Mouse (Mus musculus) lung, embryonic 15.5 days (tissue): ENCODE measurements around the gene Pold1. TPM values are rescaled to one million over a fixed set of nuclear protein-coding genes. Genes with fewer than 3 reads are reported as not detected.
A peak's percentile ranks its signal among the peaks of the same experiment; 100 is the strongest.

ENCODE experiments used
- ATAC-seq: fragments of 200-750 bp; cut with Nextera tagmentation; 2 replicates; pipeline ENCODE4 v1.8.0; 2017; ENCODE audit warnings: moderate number of reproducible peaks, borderline replicate concordance; ENCODE audit not compliant: low FRiP score, low TSS enrichment; ENCODE audit errors: extremely low read depth
- H3K27ac ChIP-seq: fragments of 300-500 bp; sonication (generic); 2 replicates; pipeline ENCODE4 v1.5.1; 2015; ENCODE audit warnings: moderate library complexity, mild to moderate bottlenecking, inconsistent platforms
- H3K27me3 ChIP-seq: fragments of 300-500 bp; sonication (generic); 2 replicates; pipeline ENCODE4 v1.6.1; 2015; ENCODE audit warnings: inconsistent platforms
- H3K36me3 ChIP-seq: fragments of 300-500 bp; sonication (generic); 2 replicates; pipeline ENCODE4 v1.6.1; 2015; ENCODE audit warnings: inconsistent platforms
- H3K4me1 ChIP-seq: fragments of 300-500 bp; sonication (generic); 2 replicates; pipeline ENCODE4 v1.6.1; 2015; ENCODE audit warnings: inconsistent platforms
- H3K4me2 ChIP-seq: fragments of 300-500 bp; sonication (generic); 2 replicates; pipeline ENCODE4 v1.6.1; 2015; ENCODE audit warnings: inconsistent platforms, mild to moderate bottlenecking, moderate library complexity
- H3K4me3 ChIP-seq: fragments of 300-500 bp; sonication (generic); 2 replicates; pipeline ENCODE4 v1.5.1; 2015; ENCODE audit warnings: mild to moderate bottlenecking, inconsistent platforms
- H3K9ac ChIP-seq: fragments of 300-500 bp; sonication (generic); 2 replicates; pipeline ENCODE4 v1.6.1; 2015; ENCODE audit warnings: inconsistent platforms
- H3K9me3 ChIP-seq: fragments of 300-500 bp; sonication (generic); 2 replicates; pipeline ENCODE4 v1.6.1; 2016; ENCODE audit warnings: inconsistent platforms
- WGBS: fragments of 180-500 bp; shearing (Covaris S2); methylation state at CpG from one replicate; pipeline ENCODE4 v1.1.7; 2015; 5-methylcytosine and 5-hydroxymethylcytosine counted together
- polyA plus RNA-seq: library from polyadenylated mRNA; unstranded; fragments of >200 nt; fragmentation: Nextera tagmentation; extraction: Ambion mirVana; gene quantifications from 2 replicates; pipeline ENCODE4 v1.2.1, GENCODE M21; 2015

The Pold1 gene
- polyA plus RNA-seq, 1 experiment from 2014 or later, result 112 TPM

- Histone ChIP-seq H3K9me3 (no peaks in the 10 kb centered on the region), H3K4me3 (no peak overlapping the region), H3K4me1 (no peaks in the 10 kb centered on the region), H3K27ac (no peak overlapping the region), H3K4me2 (no peak overlapping the region), H3K9ac (no peak overlapping the region), H3K36me3 (no peaks in the 10 kb centered on the region), H3K27me3 (no peaks in the 10 kb centered on the region)
- no peak for ATAC-seq
- 36% methylated on average over 5 of the region's 5 CpGs for WGBS
These were observed 27.7 kb upstream of the Pold1 start for GRCm38 (mm10) chr7:44576333-44576844.

GRCm38 (mm10) chr7:44572956-44573484 is 24.4 kb upstream of the Pold1 start:
- no peak overlapping the region for H3K9ac ChIP-seq
- no peak overlapping the region for H3K27ac ChIP-seq
- no peak overlapping the region for H3K4me3 ChIP-seq
- H3K4me2 ChIP-seq, result no peak overlapping the region; the same call in 1 of the 2 replicates
- H3K9me3 ChIP-seq, result no peaks in the 10 kb centered on the region
- no peak for ATAC-seq
- H3K27me3 ChIP-seq, result no peaks in the 10 kb centered on the region
- no peaks in the 10 kb centered on the region for H3K4me1 ChIP-seq
- WGBS, result 78% methylated on average over 5 of the region's 5 CpGs
- no peaks in the 10 kb centered on the region for H3K36me3 ChIP-seq

GRCm38 (mm10) chr7:44572213-44572701 is 23.6 kb upstream of the Pold1 start, which contains the start of gene Napsa:
Gene Napsa (plus strand): TSS chr7:44572380.
- Histone ChIP-seq H3K27ac (peak within 1 kb of the TSS; percentile 17; the same call in 1 of the 2 replicates), H3K9me3 (no peaks in the 10 kb centered on the region), H3K4me2 (no peak within 1 kb of the TSS; the same call in 1 of the 2 replicates), H3K27me3 (no peaks in the 10 kb centered on the region), H3K4me3 (no peak within 1 kb of the TSS), H3K36me3 (no peaks in the 10 kb centered on the region), H3K9ac (no peak within 1 kb of the TSS), H3K4me1 (no peaks in the 10 kb centered on the region)
- ATAC-seq, result peak; percentile 58
- 42% methylated on average over 7 of the region's 7 CpGs for WGBS

- no peak for ATAC-seq
- Histone ChIP-seq H3K4me1 (no peaks in the 10 kb centered on the region), H3K36me3 (no peaks in the 10 kb centered on the region), H3K4me3 (no peak overlapping the region), H3K27me3 (no peaks in the 10 kb centered on the region), H3K9ac (no peak overlapping the region), H3K4me2 (no peak overlapping the region), H3K9me3 (no peaks in the 10 kb centered on the region), H3K27ac (peak overlapping the region; percentile 17; the same call in 1 of the 2 replicates)
- WGBS, result 62% methylated on average over 4 of the region's 4 CpGs
These were observed 23.2 kb upstream of the Pold1 start for GRCm38 (mm10) chr7:44571811-44572210.

- no peak overlapping the region for H3K4me3 ChIP-seq
These were observed 22.3 kb upstream of the Pold1 start for GRCm38 (mm10) chr7:44570989-44571388.

GRCm38 (mm10) chr7:44568803-44569202 is 20.2 kb upstream of the Pold1 start:
- H3K9me3 ChIP-seq, result no peaks in the 10 kb centered on the region
- no peak overlapping the region for H3K9ac ChIP-seq
- no peaks in the 10 kb centered on the region for H3K27me3 ChIP-seq
- no peak overlapping the region for H3K4me3 ChIP-seq
- WGBS, result 35% methylated on average over 9 of the region's 9 CpGs
- no peak for ATAC-seq
- H3K4me2 ChIP-seq, result no peak overlapping the region
- no peak overlapping the region for H3K27ac ChIP-seq
- no peaks in the 10 kb centered on the region for H3K4me1 ChIP-seq
- H3K36me3 ChIP-seq, result no peaks in the 10 kb centered on the region

More at GRCm38 (mm10) chr7:44570989-44571388, 22.3 kb upstream of the Pold1 start:
- no peaks in the 10 kb centered on the region for H3K4me1 ChIP-seq
- 75% methylated on average over 6 of the region's 6 CpGs for WGBS
- no peaks in the 10 kb centered on the region for H3K9me3 ChIP-seq
- H3K27me3 ChIP-seq, result no peaks in the 10 kb centered on the region
- H3K27ac ChIP-seq, result no peak overlapping the region
- no peak overlapping the region for H3K4me2 ChIP-seq
- H3K36me3 ChIP-seq, result no peaks in the 10 kb centered on the region
- H3K9ac ChIP-seq, result no peak overlapping the region
- no peak for ATAC-seq

GRCm38 (mm10) chr7:44565414-44565813 is 16.8 kb upstream of the Pold1 start:
- 59% methylated on average over 6 of the region's 6 CpGs for WGBS
- Histone ChIP-seq H3K27me3 (no peaks in the 10 kb centered on the region), H3K27ac (no peak overlapping the region), H3K9me3 (no peaks in the 10 kb centered on the region), H3K36me3 (no peaks in the 10 kb centered on the region), H3K4me1 (no peaks in the 10 kb centered on the region), H3K4me2 (no peak overlapping the region), H3K9ac (no peak overlapping the region), H3K4me3 (no peak overlapping the region)
- ATAC-seq, result no peak

GRCm38 (mm10) chr7:44564486-44564885 is 15.8 kb upstream of the Pold1 start:
- 81% methylated on average over 10 of the region's 10 CpGs for WGBS
- no peaks in the 10 kb centered on the region for H3K36me3 ChIP-seq

GRCm38 (mm10) chr7:44563284-44563683 is 14.6 kb upstream of the Pold1 start:
- Histone ChIP-seq H3K4me2 (no peak overlapping the region), H3K9ac (no peak overlapping the region), H3K27me3 (no peaks in the 10 kb centered on the region), H3K9me3 (no peaks in the 10 kb centered on the region), H3K4me1 (no peaks in the 10 kb centered on the region), H3K4me3 (no peak overlapping the region), H3K36me3 (no peaks in the 10 kb centered on the region), H3K27ac (no peak overlapping the region)
- WGBS, result 34% methylated on average over 8 of the region's 8 CpGs
- ATAC-seq, result no peak

More at GRCm38 (mm10) chr7:44564486-44564885, 15.8 kb upstream of the Pold1 start:
- no peak for ATAC-seq
- Histone ChIP-seq H3K9ac (no peak overlapping the region), H3K4me3 (no peak overlapping the region), H3K27ac (no peak overlapping the region), H3K27me3 (no peaks in the 10 kb centered on the region), H3K4me2 (no peak overlapping the region), H3K4me1 (no peaks in the 10 kb centered on the region), H3K9me3 (no peaks in the 10 kb centered on the region)

GRCm38 (mm10) chr7:44560435-44561400 is 12.1 kb upstream of the Pold1 start:
- peak; percentile 35; the same call in 1 of the 2 replicates for ATAC-seq
- H3K27ac ChIP-seq, result no peak overlapping the region
- no peak overlapping the region for H3K4me2 ChIP-seq
- no peaks in the 10 kb centered on the region for H3K36me3 ChIP-seq
- H3K27me3 ChIP-seq, result no peaks in the 10 kb centered on the region
- WGBS, result 51% methylated on average over 18 of the region's 18 CpGs
- no peak overlapping the region for H3K4me3 ChIP-seq
- H3K9ac ChIP-seq, result no peak overlapping the region
- H3K9me3 ChIP-seq, result no peaks in the 10 kb centered on the region
- H3K4me1 ChIP-seq, result no peaks in the 10 kb centered on the region

- H3K36me3 ChIP-seq, result no peaks in the 10 kb centered on the region
- no peak overlapping the region for H3K27ac ChIP-seq
- H3K9ac ChIP-seq, result no peak overlapping the region
- H3K4me2 ChIP-seq, result no peak overlapping the region
- H3K27me3 ChIP-seq, result no peaks in the 10 kb centered on the region
- 50% methylated on average over 2 of the region's 2 CpGs for WGBS
- ATAC-seq, result no peak
- H3K4me1 ChIP-seq, result peaks cover 6% of the 10 kb centered on the region; the same call in 1 of the 2 replicates
- H3K9me3 ChIP-seq, result no peaks in the 10 kb centered on the region
- H3K4me3 ChIP-seq, result no peak overlapping the region
These were observed 9.0 kb upstream of the Pold1 start for GRCm38 (mm10) chr7:44557629-44558028.
